Mouse (Mus musculus) 3134 (cell line): ENCODE data around the gene Itgb1bp1.

Experiments used
- DNase-seq: peaks from one replicate; pipeline ENCODE4 v3.0.0-alpha.2; 2011; ENCODE audit warnings: low spot score; ENCODE audit not compliant: insufficient read length; ENCODE audit errors: extremely low read depth

Itgb1bp1 gene

DNA sequence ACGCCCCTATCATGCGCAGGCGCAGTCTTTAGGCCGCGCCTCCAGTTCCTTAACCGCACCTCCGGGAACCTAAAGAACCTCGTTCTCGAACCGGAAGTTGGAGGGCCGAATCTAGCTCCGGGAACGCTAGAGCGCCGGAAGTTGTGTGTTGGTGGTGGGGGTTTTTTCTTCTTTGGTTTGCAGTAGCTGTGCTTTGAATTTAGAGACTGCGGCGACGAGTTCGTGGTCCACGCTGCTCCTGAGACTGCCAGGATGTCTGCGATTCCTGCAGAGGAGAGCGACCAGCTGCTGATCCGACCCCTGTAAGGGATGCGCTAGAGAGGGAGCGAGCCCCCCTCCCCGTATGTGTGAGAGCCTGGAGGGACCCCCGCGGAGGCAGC is at the start of gene Itgb1bp1:
TSS of gene Itgb1bp1 (minus strand) at position 42 of the 380 bp plus-strand sequence.
- peak; percentile 94 for DNase-seq

- no peak for DNase-seq
These were observed 49.8 kb upstream of the Itgb1bp1 start for GRCm38 (mm10) chr12:21335869-21336268.

- DNase-seq = no peak
These were observed 47.7 kb upstream of the Itgb1bp1 start for GRCm38 (mm10) chr12:21333766-21334165.

DNA sequence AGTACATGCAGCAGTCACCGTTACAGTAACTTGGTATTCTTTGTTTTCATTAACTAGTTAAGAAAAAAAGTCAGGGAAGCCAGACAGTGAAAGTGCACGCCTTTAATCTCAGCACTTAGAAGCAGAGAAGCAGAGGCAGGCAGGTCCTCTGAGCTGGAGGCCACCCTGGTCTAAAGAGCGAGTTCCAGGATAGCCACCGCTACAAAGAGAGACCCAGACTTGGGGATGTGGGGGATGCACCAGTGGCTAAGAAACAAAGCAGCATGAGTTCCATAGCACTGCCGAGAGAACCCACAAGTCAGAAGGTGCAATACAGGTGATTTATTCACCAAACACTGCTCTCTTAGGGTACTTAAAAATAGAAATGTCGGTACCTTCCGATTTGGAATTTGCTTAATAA is 46.9 kb upstream of the Itgb1bp1 start:
- DNase-seq = no peak

GRCm38 (mm10) chr12:21331711-21332110 is 45.6 kb upstream of the Itgb1bp1 start:
- no peak for DNase-seq

DNA sequence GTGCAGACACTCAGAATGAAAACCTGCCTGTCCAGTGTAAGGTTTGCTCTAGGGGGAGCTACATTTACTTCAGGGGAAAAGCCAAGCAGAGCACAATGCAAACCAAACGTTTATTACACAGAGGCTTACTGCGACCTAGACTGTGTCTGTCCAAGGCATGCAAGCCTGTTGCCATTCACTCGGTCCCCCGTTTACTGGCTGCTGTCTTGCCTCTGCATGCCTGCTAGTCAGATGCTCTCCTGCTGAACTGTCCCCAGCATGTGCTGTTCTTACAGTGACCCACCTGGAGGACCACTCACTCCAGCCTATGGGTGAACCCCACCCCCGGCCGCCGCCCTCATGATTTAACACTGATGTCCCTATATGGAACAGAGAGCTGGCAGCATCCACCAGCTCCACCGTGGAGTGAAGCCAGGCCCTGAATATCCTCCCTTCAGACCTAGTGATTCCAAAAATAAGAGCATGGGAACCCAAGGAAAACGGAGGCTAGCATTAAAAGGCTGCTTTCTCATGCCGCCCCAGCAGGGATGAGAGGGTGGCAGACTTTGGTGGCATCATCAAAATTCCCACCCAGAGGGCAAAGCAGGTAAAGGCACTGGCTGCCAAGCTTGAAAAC is 45.0 kb upstream of the Itgb1bp1 start:
- DNase-seq = no peak

DNA sequence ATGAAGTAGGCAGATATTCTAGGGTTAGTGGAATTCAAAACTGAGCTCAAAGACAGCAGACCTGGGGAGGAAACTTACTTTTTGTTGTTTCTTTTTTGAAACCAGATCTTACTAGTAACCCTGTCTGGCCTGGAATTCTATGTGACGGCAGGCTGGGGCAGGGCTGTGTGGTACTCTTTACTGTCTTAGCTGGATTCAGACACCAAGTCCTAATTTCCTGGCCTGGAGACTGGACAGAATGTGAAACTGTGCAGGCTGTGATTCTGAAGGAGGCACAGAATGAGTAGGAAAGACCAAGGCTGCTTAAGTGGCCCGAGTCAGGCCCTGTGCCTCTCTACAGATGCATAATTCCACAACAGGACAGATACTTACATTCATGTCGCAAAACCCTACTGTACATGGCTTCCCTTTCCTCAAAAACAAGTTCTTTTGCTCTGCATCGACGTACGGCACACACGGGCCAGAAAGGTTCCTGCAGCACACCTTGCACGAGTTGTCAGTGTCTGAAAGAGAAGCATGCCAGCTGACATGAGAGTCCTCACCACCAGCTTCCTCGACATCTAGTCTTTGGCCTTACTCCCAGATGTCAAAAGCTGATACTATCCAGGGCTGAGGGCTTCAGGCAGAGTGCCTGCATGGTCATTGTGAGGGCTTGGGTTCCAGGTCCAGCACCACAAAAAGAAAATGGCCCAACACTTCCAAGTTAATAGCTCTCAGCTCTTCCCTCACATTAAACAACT is 43.7 kb upstream of the Itgb1bp1 start:
- DNase-seq = no peak

DNA sequence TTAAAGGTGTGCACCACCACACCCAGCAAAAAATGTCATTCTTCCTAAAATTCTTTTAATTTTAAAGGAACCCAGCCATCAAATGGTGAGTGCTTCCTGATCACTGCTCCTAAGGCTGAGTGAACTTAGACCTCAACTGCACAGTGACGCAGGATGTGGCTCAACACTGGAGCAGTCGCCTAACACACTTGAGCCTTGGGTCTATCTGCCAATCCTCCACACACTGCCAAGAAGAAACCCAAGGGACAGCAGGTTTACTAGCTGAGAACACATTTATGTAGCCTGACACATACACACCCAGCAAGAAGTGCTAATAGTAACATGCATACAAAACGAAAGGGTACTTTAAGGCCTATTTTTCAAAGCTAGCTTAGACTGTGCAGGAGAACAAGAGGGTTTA is 40.2 kb upstream of the Itgb1bp1 start:
- DNase-seq = no peak

DNA sequence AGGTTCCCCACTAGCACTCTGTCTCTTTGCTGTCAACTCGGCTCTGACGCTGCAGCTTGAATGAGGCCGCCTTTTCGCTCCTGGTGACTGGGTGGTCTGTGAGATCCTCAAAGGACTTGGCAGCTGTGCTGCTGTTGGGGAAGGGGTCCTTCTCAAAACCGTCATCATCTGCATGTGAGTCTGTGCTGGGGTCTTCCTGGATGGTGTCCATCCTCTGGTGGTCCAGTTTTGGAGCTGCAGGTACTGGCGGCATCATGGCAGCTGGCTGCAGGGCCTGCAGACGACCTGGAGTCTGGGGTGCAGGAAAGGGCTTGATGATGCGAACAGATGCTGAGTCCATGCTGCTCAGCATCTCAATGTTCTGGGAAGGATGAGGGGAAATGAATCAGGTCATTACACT is 39.2 kb upstream of the Itgb1bp1 start:
- no peak for DNase-seq

DNA sequence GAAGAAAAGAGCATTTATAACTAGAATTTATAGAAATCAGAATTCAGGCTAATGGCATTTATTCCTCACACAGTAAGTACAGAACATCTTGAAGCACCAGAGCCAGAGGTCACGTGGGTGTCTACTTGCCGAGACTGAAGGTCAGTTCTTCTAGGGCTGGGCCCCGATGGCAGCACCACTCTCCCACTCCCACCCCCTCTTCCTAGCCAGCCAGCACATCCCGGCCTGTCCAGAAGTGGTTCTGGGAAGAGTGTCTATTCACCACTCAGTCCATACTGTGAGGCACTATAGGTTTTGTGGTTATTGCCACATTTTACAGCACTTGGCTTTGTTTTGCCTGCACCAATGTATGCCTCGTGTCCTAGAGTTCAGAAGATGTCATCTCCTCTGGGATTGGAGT is 38.0 kb upstream of the Itgb1bp1 start:
- DNase-seq = no peak

DNA sequence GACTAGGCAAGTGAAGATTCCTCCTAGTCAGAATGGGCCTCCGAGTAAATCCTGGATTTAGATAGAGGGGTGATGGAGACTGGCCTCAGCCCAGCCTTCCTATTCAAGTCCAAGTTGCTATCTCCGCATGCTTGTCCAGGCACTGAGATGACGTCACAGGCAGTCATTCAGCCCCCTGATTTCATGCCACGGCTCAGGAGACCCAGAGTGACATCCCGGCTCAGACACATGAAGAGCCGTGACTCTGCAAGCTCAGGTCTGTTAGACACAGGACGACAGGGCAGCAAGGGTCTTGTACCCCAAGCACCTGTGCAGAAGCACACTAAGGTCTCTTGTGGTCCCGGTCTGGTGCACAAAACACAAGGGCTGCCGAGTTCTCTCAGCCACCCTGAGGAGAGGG is 36.8 kb upstream of the Itgb1bp1 start:
- no peak for DNase-seq

GRCm38 (mm10) chr12:21322296-21322695 is 36.2 kb upstream of the Itgb1bp1 start:
- no peak for DNase-seq

DNA sequence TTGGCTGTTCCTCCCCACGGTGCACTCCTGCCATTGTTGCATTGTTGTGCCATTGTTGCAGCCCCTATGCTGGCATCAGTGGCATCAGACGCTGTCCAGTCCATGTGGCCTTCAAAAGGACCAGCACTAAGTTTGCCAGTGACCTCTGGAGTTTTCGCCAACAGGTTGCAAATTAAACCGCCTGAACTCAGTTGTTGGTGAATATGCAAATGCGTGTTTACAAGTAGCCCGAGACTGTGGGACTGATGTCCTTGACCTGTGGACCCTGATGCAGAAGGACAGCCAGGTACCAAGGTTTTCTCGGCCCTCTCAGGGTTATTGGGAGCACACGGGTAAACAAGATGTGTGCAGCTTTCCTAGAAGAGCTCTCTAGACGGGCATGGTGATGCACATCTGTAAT is 35.1 kb upstream of the Itgb1bp1 start:
- no peak for DNase-seq

DNA sequence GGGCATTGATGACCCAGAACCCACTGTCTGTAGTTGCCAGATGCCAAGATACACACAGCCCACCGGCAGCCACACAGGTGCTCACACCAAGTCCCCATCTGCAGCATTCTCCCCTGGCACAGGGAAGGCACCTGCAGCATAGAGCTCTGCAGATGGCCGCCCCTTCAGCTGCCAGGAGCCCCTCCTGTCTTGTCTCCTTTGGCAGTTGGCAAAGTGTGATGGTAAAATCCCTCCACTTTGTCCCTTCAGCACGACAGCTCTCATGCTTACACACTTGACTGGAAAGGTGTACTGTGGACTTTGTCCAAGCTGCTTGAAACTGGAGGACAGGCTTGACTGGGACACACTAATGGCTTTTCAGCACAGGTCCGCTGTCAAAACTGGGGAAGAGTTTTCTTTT is 34.2 kb upstream of the Itgb1bp1 start:
- DNase-seq = no peak

DNA sequence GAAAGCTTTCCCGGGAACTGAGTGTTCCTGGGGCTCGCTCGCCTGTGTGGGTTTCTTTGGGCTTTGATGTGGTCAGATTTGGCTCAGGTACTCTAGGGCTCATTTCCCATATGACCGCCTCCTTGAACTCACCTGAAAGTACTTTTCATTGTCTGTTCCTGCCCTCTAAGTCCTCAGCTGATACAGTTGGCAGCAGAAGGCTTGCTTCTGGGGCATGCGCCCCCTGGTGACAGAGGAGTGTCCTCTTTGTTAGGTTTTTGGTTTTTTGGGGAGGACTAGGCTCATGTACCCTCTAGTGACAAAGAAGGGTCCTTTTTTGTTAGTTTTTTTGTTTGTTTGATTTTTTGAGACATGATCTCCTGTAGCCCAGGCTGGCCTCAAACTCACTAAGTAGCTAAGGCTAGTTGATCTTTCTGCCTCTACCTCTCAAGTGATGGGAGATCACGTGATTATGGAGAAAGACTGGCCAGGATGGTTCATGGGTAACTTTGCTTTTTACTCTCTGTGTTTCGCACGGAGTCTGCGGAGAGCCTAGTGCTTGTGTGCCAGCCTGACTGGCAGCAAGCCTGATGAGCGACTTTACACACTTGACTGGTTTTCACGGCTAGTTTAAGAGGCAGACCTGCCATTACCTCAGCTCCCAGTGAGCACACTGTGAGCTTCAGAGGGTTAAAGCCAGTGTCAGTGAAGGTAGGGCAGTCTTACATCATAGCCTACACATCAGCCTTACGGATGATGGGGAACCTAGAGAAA is 32.2 kb upstream of the Itgb1bp1 start:
- DNase-seq = no peak

- no peak for DNase-seq
These were observed 30.8 kb upstream of the Itgb1bp1 start for GRCm38 (mm10) chr12:21316869-21317265.

DNA sequence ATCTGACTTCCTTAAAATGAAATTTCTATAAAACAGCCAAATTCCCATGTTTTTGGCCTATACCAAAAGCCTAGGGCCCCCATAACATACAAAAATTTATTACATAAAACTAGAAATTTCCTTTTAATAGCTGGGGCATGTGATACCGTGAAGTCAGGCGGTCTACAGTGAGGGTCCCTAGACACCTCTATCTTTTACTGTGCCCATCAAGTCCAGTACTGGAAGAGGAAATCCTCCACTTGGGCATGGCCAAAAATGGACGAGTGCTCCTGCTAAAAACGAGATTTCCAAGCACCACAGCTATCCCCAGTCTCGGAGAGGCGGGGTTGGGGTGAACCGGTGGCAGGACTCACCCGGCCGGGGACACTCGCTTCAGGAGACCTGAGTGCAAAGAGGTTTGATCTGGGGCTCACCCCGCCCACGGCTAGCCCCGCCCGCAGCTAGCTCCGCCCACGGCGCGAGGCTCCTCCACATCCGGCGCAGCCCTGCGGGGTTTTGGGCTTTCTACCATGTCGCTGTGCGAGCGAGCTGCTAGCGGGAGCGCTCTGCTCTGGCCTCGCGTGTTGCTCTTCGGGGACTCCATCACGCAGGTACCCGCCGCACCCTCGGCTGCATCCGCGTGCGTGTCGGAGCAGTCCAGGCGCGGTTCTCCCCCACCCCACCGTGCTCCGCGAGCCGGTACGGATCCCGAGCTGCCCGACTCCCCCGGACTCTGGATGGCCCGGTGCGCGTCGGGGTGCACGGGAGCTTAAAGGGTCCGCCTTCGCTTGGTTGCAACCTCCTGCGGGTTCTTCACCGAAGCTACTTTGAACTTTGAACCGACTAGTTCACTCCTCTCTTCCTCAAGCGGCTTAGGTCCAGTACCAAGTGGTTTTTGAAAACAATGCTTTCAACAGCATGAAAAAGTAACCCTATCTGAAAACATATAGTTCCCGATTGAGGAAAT is 30.1 kb upstream of the Itgb1bp1 start, which contains the start of gene Iah1:
TSS of gene Iah1 (plus strand) at position 467 of the 946 bp plus-strand sequence.
- peak; percentile 89 for DNase-seq

DNA sequence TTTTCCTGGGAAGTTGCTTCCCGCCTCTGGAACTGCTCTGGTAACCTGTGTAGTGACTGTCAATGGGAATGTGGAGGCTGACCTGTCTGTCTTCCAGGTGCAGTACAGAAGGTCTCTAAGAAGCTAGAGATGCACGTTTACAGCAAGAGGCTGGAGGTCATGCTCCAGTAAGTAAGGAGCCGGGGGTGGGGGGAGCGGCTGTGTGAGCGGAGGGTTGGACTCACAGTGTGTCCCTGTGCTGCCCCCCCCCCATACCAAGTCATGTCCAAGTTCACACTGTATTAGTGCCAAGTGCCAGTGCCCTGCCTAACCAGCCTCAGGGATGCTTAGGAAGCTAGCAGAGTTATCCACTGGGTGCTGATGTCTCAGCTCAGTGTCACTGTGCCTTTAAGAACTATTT is 26.1 kb upstream of the Itgb1bp1 start:
- no peak for DNase-seq

GRCm38 (mm10) chr12:21306721-21307120 is 20.6 kb upstream of the Itgb1bp1 start:
- no peak for DNase-seq

GRCm38 (mm10) chr12:21305741-21306140 is 19.7 kb upstream of the Itgb1bp1 start:
- DNase-seq = no peak

DNA sequence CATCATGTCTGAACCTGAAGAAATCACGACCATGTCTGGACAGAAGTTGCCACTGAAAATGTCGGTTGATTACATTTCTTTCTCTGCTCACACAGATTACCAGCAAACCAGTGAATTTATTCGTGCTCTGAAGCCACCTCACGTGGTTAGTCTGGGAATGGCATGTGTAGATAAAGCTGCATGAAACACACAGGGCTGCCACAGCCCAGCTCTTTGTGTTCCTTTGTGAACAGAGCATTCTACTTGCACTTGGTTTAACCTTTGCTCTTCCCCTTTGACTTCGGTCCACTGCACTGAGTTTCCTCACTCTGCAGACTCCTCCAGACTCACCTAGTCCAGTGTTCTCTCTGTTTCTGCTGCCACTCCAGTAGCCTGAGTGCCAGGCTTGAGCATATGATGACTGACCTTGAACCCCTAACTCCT is 16.3 kb upstream of the Itgb1bp1 start:
- no peak for DNase-seq
